Mouse (Mus musculus) stomach, postnatal 0 days (tissue): Measurements from ENCODE around the gene Slc25a19. TPM values are rescaled to one million over a fixed set of nuclear protein-coding genes. Genes with fewer than 3 reads are reported as not detected.

Experiments used
- ATAC-seq: fragments of 200-750 bp; cut with Nextera tagmentation; 2 replicates; pipeline ENCODE4 v1.8.0; 2017; ENCODE audit not compliant: low FRiP score, low TSS enrichment
- DNase-seq: peaks from one replicate; pipeline ENCODE4 v3.0.0-alpha.2; 2016; ENCODE audit warnings: low spot score
- H3K27ac ChIP-seq: fragments of 300-500 bp; sonication (generic); replicated peaks from 2 replicates; pipeline ENCODE4 v1.5.1; 2014; ENCODE audit warnings: mild to moderate bottlenecking, control low read depth
- H3K27me3 ChIP-seq: fragments of 300-500 bp; sonication (generic); 2 replicates; pipeline ENCODE4 v1.6.1; 2014; ENCODE audit warnings: low read length; ENCODE audit not compliant: control insufficient read depth, insufficient read depth
- H3K36me3 ChIP-seq: fragments of 300-500 bp; sonication (generic); 2 replicates; pipeline ENCODE4 v1.6.1; 2014; ENCODE audit warnings: low read length, mixed read lengths; ENCODE audit not compliant: control insufficient read depth, insufficient read depth
- H3K4me1 ChIP-seq: fragments of 300-500 bp; sonication (generic); replicated peaks from 2 replicates; pipeline ENCODE4 v1.6.1; 2014; ENCODE audit warnings: antibody characterized with exemption; ENCODE audit not compliant: control insufficient read depth, insufficient read depth
- H3K4me2 ChIP-seq: fragments of 300-500 bp; sonication (generic); replicated peaks from 2 replicates; pipeline ENCODE4 v1.6.1; 2014; ENCODE audit warnings: low read depth, mild to moderate bottlenecking, control low read depth, moderate library complexity
- H3K4me3 ChIP-seq: fragments of 300-500 bp; sonication (generic); 2 replicates; pipeline ENCODE4 v1.5.1; 2014; ENCODE audit warnings: low read depth, low read length, control low read depth
- H3K9ac ChIP-seq: fragments of 300-500 bp; sonication (generic); 2 replicates; pipeline ENCODE4 v1.6.1; 2014; ENCODE audit warnings: mild to moderate bottlenecking, low read length, control low read depth, mixed read lengths
- H3K9me3 ChIP-seq: fragments of 300-500 bp; sonication (generic); 2 replicates; pipeline ENCODE4 v1.6.1; 2016; ENCODE audit warnings: low read length; ENCODE audit not compliant: control insufficient read depth
- CTCF ChIP-seq: IDR thresholded peaks from 2 replicates; pipeline ENCODE4 v1.5.1; 2016; ENCODE audit warnings: antibody characterized with exemption, low read depth, mild to moderate bottlenecking, moderate library complexity
- EP300 ChIP-seq: optimal IDR thresholded peaks from 2 replicates; pipeline ENCODE3; 2016; ENCODE audit warnings: antibody characterized with exemption
- WGBS: fragments of 180-500 bp; shearing (Covaris S2); extraction: QIAGEN DNeasy Blood & Tissue Kit; methylation state at CpG from one replicate; pipeline ENCODE4 v1.1.7; 2014; 5-methylcytosine and 5-hydroxymethylcytosine counted together
- polyA plus RNA-seq: library from polyadenylated mRNA; unstranded; fragments of >200 nt; fragmentation: Nextera tagmentation; extraction: Ambion mirVana; gene quantifications from 2 replicates; pipeline ENCODE4 v1.2.1, GENCODE M21; 2015

The Slc25a19 gene
- polyA plus RNA-seq, 1 experiment from 2014 or later = 14.0 TPM

- no peak overlapping the region for H3K9ac ChIP-seq
- H3K9me3 ChIP-seq = no peaks in the 10 kb centered on the region
- DNase-seq = no peak
- H3K4me3 ChIP-seq = no peak overlapping the region
- H3K4me1 ChIP-seq = no peaks in the 10 kb centered on the region
- peaks cover 6% of the 10 kb centered on the region; the same call in 1 of the 2 replicates for H3K36me3 ChIP-seq
- H3K27me3 ChIP-seq = no peaks in the 10 kb centered on the region
- no peak overlapping the region for H3K27ac ChIP-seq
- no peak overlapping the region for H3K4me2 ChIP-seq
- ATAC-seq = no peak
- 90% methylated on average over 13 of the region's 13 CpGs for WGBS
- TF ChIP-seq EP300 (no peak), CTCF (no peak)
Observed at GRCm38 (mm10) chr11:115644308-115644707, 16.2 kb upstream of the Slc25a19 start.

DNA sequence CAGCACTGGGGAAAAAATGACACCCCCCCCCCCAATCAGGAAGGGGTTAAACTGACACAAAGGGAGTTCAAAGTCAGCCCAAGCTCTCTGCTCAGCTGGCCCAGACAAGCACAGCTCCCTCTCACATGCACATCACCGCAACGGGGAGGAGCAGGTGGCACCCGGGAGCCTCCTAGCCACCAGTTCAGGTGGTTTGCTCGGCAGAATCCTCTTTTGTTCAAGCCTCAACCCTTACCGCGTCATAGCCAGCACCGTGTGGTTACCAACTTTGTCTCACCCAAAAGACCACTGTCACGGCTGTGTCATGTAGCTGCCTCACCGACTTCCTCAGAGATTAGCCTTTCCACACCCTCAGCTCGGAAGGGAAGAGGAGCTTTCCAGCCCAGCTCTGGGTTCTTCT, 15.2 kb upstream of the Slc25a19 start:
- H3K27ac ChIP-seq = no peak overlapping the region
- no peak overlapping the region for H3K4me3 ChIP-seq
- no peaks in the 10 kb centered on the region for H3K9me3 ChIP-seq
- no peaks in the 10 kb centered on the region for H3K27me3 ChIP-seq
- no peak overlapping the region for H3K9ac ChIP-seq
- TF ChIP-seq EP300 = no peak
- TF ChIP-seq CTCF = no peak
- no peak overlapping the region for H3K4me2 ChIP-seq
- ATAC-seq (no peak), DNase-seq (no peak)
- 69% methylated on average over 10 of the region's 10 CpGs for WGBS
- peaks cover 6% of the 10 kb centered on the region; the same call in 1 of the 2 replicates for H3K36me3 ChIP-seq
- no peaks in the 10 kb centered on the region for H3K4me1 ChIP-seq

DNA sequence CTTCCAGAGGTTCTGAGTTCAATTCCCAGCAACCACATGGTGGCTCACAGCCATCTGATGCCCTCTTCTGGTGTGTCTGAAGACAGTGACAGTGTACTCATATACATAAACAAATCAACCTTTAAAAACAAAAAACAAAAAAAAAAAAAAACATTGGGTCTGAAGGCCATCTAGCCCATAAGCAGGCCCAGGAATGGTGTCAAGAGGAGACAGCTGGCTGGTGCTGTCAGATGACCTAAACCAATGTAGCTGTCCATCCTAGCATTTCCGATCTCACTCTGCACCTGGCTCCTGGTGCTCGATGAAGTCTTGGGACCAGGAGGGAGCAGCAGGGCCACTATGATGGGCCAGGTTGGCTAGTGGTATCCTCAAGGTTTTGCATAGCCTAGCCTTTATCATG, 14.6 kb upstream of the Slc25a19 start:
- Histone ChIP-seq H3K27ac (no peak overlapping the region), H3K9me3 (no peaks in the 10 kb centered on the region), H3K9ac (no peak overlapping the region), H3K4me3 (no peak overlapping the region), H3K4me1 (no peaks in the 10 kb centered on the region), H3K27me3 (no peaks in the 10 kb centered on the region), H3K4me2 (no peak overlapping the region), H3K36me3 (peaks cover 6% of the 10 kb centered on the region; the same call in 1 of the 2 replicates)
- WGBS = 95% methylated on average over 2 of the region's 2 CpGs
- DNase-seq (no peak), ATAC-seq (no peak)
- TF ChIP-seq EP300 = no peak
- TF ChIP-seq CTCF = no peak

DNA sequence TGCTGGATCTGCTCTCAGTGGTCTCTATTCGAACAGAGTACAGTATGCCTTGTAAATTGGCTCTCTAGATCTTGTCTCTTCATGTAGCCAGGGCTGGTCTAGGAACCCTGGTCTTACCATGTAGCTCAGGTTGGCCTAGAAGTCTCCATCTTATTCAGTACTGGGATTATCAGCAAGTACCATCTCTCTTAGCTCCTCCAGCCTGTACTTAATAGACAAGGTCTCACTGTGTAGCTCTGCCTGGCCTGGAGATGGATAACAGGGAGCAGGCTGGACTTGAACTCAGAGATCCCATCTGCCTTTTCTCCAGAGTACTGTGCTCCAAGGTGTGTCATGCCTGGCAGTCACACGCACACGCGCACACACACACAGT, 13.6 kb upstream of the Slc25a19 start:
- ATAC-seq = no peak
- no peaks in the 10 kb centered on the region for H3K9me3 ChIP-seq
- WGBS = 85% methylated on average over 4 of the region's 4 CpGs
- H3K4me1 ChIP-seq = no peaks in the 10 kb centered on the region
- H3K36me3 ChIP-seq = peaks cover 2% of the 10 kb centered on the region; the same call in 1 of the 2 replicates
- H3K27me3 ChIP-seq = no peaks in the 10 kb centered on the region
- no peak overlapping the region for H3K4me2 ChIP-seq
- no peak for DNase-seq
- H3K27ac ChIP-seq = no peak overlapping the region
- H3K9ac ChIP-seq = no peak overlapping the region
- no peak for TF ChIP-seq EP300
- TF ChIP-seq CTCF = no peak
- no peak overlapping the region for H3K4me3 ChIP-seq

- WGBS = 49% methylated on average over 14 of the region's 14 CpGs
- no peaks in the 10 kb centered on the region for H3K36me3 ChIP-seq
- no peak for DNase-seq
Observed at GRCm38 (mm10) chr11:115640978-115641663, 13.0 kb upstream of the Slc25a19 start.

GRCm38 (mm10) chr11:115640311-115640828, 12.3 kb upstream of the Slc25a19 start:
- Histone ChIP-seq H3K9me3 (no peaks in the 10 kb centered on the region), H3K4me2 (no peak overlapping the region), H3K4me3 (no peak overlapping the region), H3K36me3 (no peaks in the 10 kb centered on the region), H3K9ac (no peak overlapping the region), H3K27ac (no peak overlapping the region), H3K4me1 (no peaks in the 10 kb centered on the region), H3K27me3 (no peaks in the 10 kb centered on the region)
- 80% methylated on average over 3 of the region's 4 CpGs for WGBS
- no peak for TF ChIP-seq EP300
- no peak for TF ChIP-seq CTCF
- DNase-seq (no peak), ATAC-seq (no peak)

More at GRCm38 (mm10) chr11:115640978-115641663, 13.0 kb upstream of the Slc25a19 start:
- no peak overlapping the region for H3K4me3 ChIP-seq
- 0 out of 2 replicates have a peak, but pooled peaks have one; percentile 4 for ATAC-seq
- no peaks in the 10 kb centered on the region for H3K9me3 ChIP-seq
- no peak for TF ChIP-seq CTCF
- TF ChIP-seq EP300 = no peak
- no peaks in the 10 kb centered on the region for H3K4me1 ChIP-seq
- no peak overlapping the region for H3K27ac ChIP-seq
- H3K4me2 ChIP-seq = no peak overlapping the region
- no peaks in the 10 kb centered on the region for H3K27me3 ChIP-seq
- H3K9ac ChIP-seq = no peak overlapping the region
